Mouse (Mus musculus) adrenal gland, postnatal 36 days (tissue): ENCODE data around the gene Vmn2r110. TPM values are rescaled to one million over a fixed set of nuclear protein-coding genes. Genes with fewer than 3 reads are reported as not detected.

Source experiments
- DNase-seq, 2 experiments: peaks; one replicate each; pipeline ENCODE4 v3.0.0; 2021; ENCODE audit warnings: mixed read lengths in 1 of 2
- long read RNA-seq, 2 experiments: library from polyadenylated mRNA; stranded (forward); transcript quantifications; one replicate each; pipeline ENCODE4 v2.0.0; 2021; ENCODE audit warnings: borderline sequencing depth in 2 of 2
- total RNA-seq, 2 experiments: library from RNA; stranded (reverse); gene quantifications; 2 replicates each; pipeline ENCODE4 v1.2.3; 2021

Vmn2r110 gene
- total RNA-seq: not detected
- long read RNA-seq, experiment 1: 0 reads
- long read RNA-seq, experiment 2: 0 reads

- DNase-seq: no peak
Measured at GRCm38 (mm10) chr17:20596323-20596722, at the start of gene Vmn2r110. Vmn2r110 (minus strand) TSS chr17:20596423.

DNA sequence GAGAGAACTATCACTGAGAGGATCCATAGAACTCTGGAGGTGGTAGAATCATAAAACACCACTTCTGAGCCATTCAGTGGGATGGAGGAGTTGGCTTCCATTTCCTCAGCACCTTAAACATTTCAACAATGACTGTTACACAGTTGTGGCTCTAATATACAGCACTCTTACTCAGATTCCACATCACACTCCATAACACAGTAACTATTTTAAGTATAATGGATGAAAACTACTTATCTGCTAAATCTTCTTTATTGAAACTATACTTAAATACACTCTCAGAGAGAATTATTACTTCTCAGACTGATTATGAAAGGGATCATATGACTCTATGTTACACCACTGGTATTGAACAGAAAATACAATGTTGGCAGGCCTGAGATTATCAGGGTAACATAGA lies 28.6 kb upstream of the Vmn2r110 start, which contains the start of gene Fpr-rs3:
Fpr-rs3 (minus strand) TSS at position 101 of the 400 bp plus-strand sequence.
- DNase-seq: no peak

GRCm38 (mm10) chr17:20564656-20565055 lies 31.6 kb downstream of the Vmn2r110 start, which contains the start of gene Vmn2r109:
Vmn2r109 (minus strand) TSS chr17:20564756.
- no peak for DNase-seq

Other genes starting within 250 kb of the Vmn2r110 start
- not detected for gene Vmn1r224, start 182.3 kb downstream of the Vmn2r110 start, total RNA-seq
- gene Vmn2r108, start 115.1 kb downstream of the Vmn2r110 start, total RNA-seq: not detected
- not detected for gene Vmn1r225, start 98.3 kb downstream of the Vmn2r110 start, total RNA-seq
- not detected for gene Vmn2r109, start 31.7 kb downstream of the Vmn2r110 start, total RNA-seq
- gene Fpr-rs3, start 28.5 kb upstream of the Vmn2r110 start, total RNA-seq: not detected
- gene Vmn1r226, start 86.4 kb upstream of the Vmn2r110 start, total RNA-seq: not detected
- gene Vmn1r227, start 133.4 kb upstream of the Vmn2r110 start, total RNA-seq: not detected
- gene Vmn1r228, start 189.7 kb upstream of the Vmn2r110 start, total RNA-seq: not detected
- gene Vmn1r229, start 215.1 kb upstream of the Vmn2r110 start, total RNA-seq: not detected
- not detected for gene Vmn1r230, start 244.0 kb upstream of the Vmn2r110 start, total RNA-seq